Mouse (Mus musculus) testis, adult 2 months (tissue): ENCODE measurements at regions not wholly inside any gene's neighbourhood (a gene's known extent, or its start where the extent isn't known, plus 50 kb on each side); places are given as distances from the start of the nearest gene placed in this dataset.

Source experiments
- H3K27ac ChIP-seq: fragments of 200-500 bp; 2 replicates; pipeline ENCODE4 v1.5.1; 2012; ENCODE audit warnings: low read depth, low read length; ENCODE audit not compliant: control insufficient read depth, insufficient read depth
- H3K27me3 ChIP-seq: fragments of 200-500 bp; 2 replicates; pipeline ENCODE4 v1.6.1; 2012; ENCODE audit warnings: mild to moderate bottlenecking, low read length, moderate library complexity; ENCODE audit not compliant: control insufficient read depth, insufficient read depth
- H3K36me3 ChIP-seq: fragments of 200-500 bp; 2 replicates; pipeline ENCODE4 v1.6.1; 2012; ENCODE audit warnings: mild to moderate bottlenecking, low read length; ENCODE audit not compliant: control insufficient read depth, insufficient read depth
- H3K4me1 ChIP-seq: fragments of 200-500 bp; 2 replicates; pipeline ENCODE4 v1.6.1; 2012; ENCODE audit warnings: low read length; ENCODE audit not compliant: control insufficient read depth, insufficient read depth
- H3K4me3 ChIP-seq: fragments of 200-500 bp; 2 replicates; pipeline ENCODE4 v1.5.1; 2012; ENCODE audit warnings: low read depth, mild to moderate bottlenecking, low read length, moderate library complexity, mixed read lengths; ENCODE audit not compliant: control insufficient read depth
- CTCF ChIP-seq: fragments of 200-500 bp; IDR thresholded peaks from 2 replicates; pipeline ENCODE4 v1.5.1; 2012; ENCODE audit warnings: low read depth, mild to moderate bottlenecking, inconsistent platforms, low read length, moderate library complexity; ENCODE audit not compliant: control insufficient read depth, insufficient read depth, insufficient replicate concordance
- POLR2A ChIP-seq: fragments of 200-500 bp; IDR thresholded peaks from 2 replicates; pipeline ENCODE4 v1.6.1; 2012; ENCODE audit warnings: low read depth, mild to moderate bottlenecking, inconsistent platforms, low read length, moderate library complexity; ENCODE audit not compliant: control insufficient read depth

DNA sequence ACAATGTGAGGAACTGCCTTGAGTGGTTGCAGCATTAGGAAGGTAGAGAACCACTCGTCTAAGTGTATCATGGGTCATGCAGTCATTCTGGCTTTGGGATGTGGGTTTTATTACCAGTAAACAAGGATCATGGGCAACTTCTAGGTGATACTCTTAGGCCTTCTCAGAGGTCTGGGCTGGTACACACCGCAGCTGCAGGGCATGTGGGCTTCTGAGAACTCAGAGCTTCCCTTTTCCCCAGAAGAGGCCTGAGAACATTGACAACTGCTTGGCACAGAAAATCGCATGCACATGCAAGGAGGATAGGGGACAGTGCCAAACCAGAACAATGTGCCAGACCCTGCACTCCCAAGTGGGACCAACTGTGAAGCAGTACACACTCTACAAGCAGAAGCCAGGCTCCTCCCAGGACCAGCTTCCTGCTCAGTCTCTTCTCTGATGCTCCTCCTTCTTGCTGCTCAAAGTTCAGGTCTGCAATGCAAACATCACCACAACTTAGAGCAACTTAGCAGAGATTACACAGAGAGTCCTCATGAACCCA lies 94.3 kb downstream of the Cops8 start:
- H3K27ac ChIP-seq: no peak overlapping the region
- no peaks in the 10 kb centered on the region for H3K36me3 ChIP-seq
- no peaks in the 10 kb centered on the region for H3K27me3 ChIP-seq
- no peaks in the 10 kb centered on the region for H3K4me1 ChIP-seq
- H3K4me3 ChIP-seq: no peak overlapping the region
- TF ChIP-seq POLR2A: no peak
- no peak for TF ChIP-seq CTCF

DNA sequence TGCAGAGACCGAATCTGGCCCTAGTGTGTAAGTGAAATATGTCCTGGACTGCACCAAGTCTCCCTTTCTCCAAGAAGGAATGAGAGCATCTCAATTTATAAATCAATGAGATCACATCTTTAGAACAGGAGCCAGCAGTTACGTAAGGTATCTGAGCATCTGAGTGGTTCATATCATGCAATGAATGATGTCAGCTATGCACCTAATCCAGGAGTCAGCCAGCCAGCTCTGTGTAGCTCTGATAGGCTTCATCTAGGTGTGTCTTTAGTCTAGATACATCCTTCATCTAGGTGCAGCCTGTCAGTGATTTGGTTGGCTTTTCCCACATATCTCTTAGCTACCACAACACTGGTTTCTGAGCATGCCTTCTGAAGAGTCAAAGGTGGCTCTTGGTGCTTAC lies 95.8 kb downstream of the Cops8 start:
- no peak for TF ChIP-seq CTCF
- TF ChIP-seq POLR2A: no peak
- Histone ChIP-seq H3K27me3 (no peaks in the 10 kb centered on the region), H3K4me1 (no peaks in the 10 kb centered on the region), H3K4me3 (no peak overlapping the region), H3K27ac (no peak overlapping the region), H3K36me3 (no peaks in the 10 kb centered on the region)

DNA sequence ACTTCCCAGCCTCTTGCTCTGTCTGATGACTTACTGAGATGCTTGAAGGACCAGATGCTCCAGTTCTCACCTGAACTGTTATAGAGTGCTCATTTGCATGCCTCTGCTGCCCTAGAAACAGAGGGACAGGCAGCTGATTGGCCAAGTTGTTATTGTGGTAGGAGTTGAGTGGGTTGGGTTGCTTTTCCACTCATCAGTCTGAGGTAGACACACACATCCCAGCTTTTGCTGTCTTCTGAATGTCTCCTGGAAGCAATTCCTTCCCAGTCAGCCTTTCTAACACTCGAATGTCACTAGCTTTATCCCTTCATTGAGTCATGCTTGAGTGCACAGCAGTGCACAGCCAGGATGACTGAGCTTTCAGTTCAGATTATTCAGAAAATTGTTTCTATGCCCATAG lies 99.0 kb downstream of the Cops8 start:
- Histone ChIP-seq H3K36me3 (no peaks in the 10 kb centered on the region), H3K27ac (no peak overlapping the region), H3K27me3 (no peaks in the 10 kb centered on the region), H3K4me3 (no peak overlapping the region), H3K4me1 (no peaks in the 10 kb centered on the region)
- TF ChIP-seq POLR2A: no peak
- TF ChIP-seq CTCF: no peak

DNA sequence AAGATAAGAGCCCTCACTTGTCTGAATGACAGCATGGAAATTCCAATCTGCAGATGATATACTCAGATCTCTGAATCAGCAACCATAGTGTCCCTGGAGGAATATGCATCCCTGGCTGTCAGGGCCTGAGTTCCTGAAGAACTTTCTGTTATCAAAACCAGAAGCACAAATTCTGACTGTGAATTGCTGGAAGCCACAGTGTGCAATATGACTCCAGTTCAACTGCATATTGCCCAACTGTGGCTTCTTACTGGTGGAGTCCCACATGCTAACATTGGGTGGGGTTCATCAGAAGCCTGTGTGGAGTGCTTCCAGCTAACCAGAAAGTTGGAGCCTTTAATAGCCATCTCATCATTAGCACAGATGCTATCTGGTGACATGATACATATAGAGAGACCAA lies 103.6 kb downstream of the Cops8 start:
- H3K27me3 ChIP-seq: no peaks in the 10 kb centered on the region
- TF ChIP-seq POLR2A (no peak), CTCF (no peak)

DNA sequence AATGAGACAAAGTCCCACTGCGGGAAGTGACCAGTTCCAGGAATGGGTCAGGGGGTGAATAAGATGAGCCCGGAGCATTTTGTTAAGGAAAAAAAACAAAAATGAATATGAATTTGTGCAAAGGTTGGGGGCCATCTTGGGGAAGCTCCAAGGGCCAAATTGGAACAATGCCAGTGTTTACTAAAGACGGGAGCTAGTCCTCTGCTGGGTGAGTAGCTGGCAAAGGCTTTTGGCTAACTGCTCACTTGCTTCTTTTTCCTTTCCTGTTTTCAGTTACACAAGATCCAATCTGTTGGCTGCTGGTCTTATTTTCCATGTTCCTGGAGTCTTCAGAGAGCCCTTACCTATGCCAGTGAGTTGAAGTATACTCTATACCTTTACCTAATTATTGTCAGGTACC lies 107.0 kb downstream of the Cops8 start:
- H3K27me3 ChIP-seq: no peaks in the 10 kb centered on the region
- TF ChIP-seq POLR2A: no peak
- TF ChIP-seq CTCF: no peak
- H3K4me1 ChIP-seq: no peaks in the 10 kb centered on the region
- H3K4me3 ChIP-seq: no peak overlapping the region
- H3K36me3 ChIP-seq: no peaks in the 10 kb centered on the region
- H3K27ac ChIP-seq: no peak overlapping the region

More for the DNA sequence above, 103.6 kb downstream of the Cops8 start:
- Histone ChIP-seq H3K4me1 (no peaks in the 10 kb centered on the region), H3K4me3 (no peak overlapping the region), H3K27ac (no peak overlapping the region), H3K36me3 (no peaks in the 10 kb centered on the region)

DNA sequence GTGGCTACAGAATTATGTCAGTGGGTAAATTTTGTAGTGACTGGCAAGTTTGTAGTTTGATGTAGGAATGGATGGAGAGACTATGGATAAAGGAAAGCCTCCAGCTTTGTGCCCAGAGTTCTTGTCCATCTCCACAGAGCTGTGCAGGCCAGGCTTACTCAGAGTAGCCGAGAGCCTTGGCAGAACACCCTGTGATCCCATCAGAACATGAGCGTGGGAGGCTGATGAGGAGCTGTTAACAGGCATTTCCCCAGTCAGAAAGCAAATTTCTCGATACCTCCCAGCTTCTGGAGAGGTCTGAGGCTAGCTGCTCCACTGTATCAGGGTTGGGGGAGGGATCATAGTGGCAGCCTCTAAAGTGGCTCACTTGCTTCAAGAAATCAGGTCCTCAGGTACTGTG lies 107.8 kb downstream of the Cops8 start:
- no peak overlapping the region for H3K4me3 ChIP-seq

DNA sequence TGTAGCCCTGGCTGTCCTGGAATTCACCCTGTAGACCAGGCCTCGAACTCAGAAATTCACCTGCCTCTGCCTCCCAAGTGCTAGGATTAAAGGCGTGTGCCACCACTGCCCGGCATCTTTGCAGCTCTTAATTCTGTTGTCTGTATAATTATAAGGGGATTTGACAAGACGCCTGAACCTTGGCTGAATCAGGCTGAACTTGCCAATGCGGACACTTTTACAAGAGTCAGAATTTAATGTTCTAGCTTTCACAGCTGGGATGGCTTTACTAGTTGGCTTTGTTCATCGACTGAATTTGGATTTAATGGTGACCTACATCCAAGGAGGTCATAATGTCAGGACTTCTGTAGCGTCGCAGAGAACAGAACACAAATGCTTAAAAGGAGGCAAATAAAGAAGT lies 108.3 kb downstream of the Cops8 start:
- TF ChIP-seq CTCF (no peak), POLR2A (no peak)
- H3K4me1 ChIP-seq: no peaks in the 10 kb centered on the region
- H3K27ac ChIP-seq: no peak overlapping the region
- no peaks in the 10 kb centered on the region for H3K36me3 ChIP-seq
- no peaks in the 10 kb centered on the region for H3K27me3 ChIP-seq
- no peak overlapping the region for H3K4me3 ChIP-seq

More for the DNA sequence above, 107.8 kb downstream of the Cops8 start:
- H3K4me1 ChIP-seq: no peaks in the 10 kb centered on the region
- TF ChIP-seq POLR2A (no peak), CTCF (no peak)
- H3K36me3 ChIP-seq: no peaks in the 10 kb centered on the region
- no peaks in the 10 kb centered on the region for H3K27me3 ChIP-seq
- no peak overlapping the region for H3K27ac ChIP-seq
